24 mouse cellular contexts compared by ENCODE assay signal in the genomic region with DNA sequence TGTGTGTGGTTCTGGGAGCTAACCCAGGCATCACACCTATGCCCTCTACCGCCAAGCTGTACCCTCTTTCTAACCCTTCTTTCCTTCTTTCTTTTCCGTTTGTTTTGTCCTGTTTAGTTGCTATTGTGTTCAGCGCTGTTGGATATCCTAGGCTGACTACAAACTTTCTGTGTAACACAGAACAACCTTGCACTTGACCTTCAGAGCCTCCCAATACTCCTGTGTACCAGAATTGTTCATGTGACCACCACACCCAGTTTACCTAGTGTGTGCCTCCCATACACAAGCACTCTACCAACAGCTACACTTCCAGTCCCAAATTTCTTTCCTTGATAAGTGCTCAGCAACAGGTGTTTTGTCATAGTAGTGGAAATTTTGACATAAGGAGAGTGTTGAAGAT. TPM values are rescaled to one million over a fixed set of nuclear protein-coding genes. Genes with fewer than 3 reads are reported as not detected.
DNase-seq lines count a peak whose midpoint lies in the region; ATAC-seq lines count a peak whose summit lies in the region.
"Had no signal": no experiment of that assay in that cellular context is flagged by ENCODE, and none has a peak within 500 bp of the region (broad histone marks: within the 10 kb centered on the region; RNA-seq: fewer than 3 reads in every experiment).

No protein-coding gene starts in this region.

- peaks cover 42% of the 10 kb centered on the region for H3K4me1 ChIP-seq in megakaryocyte, embryonic 14.5 days
- H3K4me1 ChIP-seq in heart, embryonic 11.5 days (ENCODE audit: control insufficient read depth, insufficient read depth, low read length) = peaks cover 10% of the 10 kb centered on the region

- intact Hi-C loops in left cerebral cortex, postnatal 10 days (cut with DNase I) = no loop called here

- no peak overlapping the region for H3K27ac ChIP-seq in heart, embryonic 11.5 days (ENCODE audit: low read depth, low read length)

- H3K36me3 ChIP-seq in megakaryocyte, embryonic 14.5 days (replicated peaks; ENCODE audit: low read length) = no peaks in the 10 kb centered on the region
- H3K36me3 ChIP-seq in heart, embryonic 11.5 days (ENCODE audit: control insufficient read depth, insufficient read depth, low read length) = no peaks in the 10 kb centered on the region
- H3K36me3 ChIP-seq: G1E had no signal

- no peak overlapping the region for H3K4me2 ChIP-seq in heart, embryonic 11.5 days

- H3K9ac ChIP-seq in heart, embryonic 11.5 days (ENCODE audit: low read depth, low read length) = no peak overlapping the region

- peaks cover 11% of the 10 kb centered on the region for H3K27me3 ChIP-seq in megakaryocyte, embryonic 14.5 days (replicated peaks)
- no peaks in the 10 kb centered on the region for H3K27me3 ChIP-seq in heart, embryonic 11.5 days (ENCODE audit: control insufficient read depth, insufficient read depth, low read length)
- H3K27me3 ChIP-seq: Patski had no signal

- H3K9me3 ChIP-seq in megakaryocyte, embryonic 14.5 days = peaks cover 8% of the 10 kb centered on the region
- 0 out of 2 replicates have a peak, but pooled peaks cover 3% of the 10 kb centered on the region for H3K9me3 ChIP-seq in heart, embryonic 11.5 days (replicated peaks; ENCODE audit: control insufficient read depth, low read length)
- H3K9me3 ChIP-seq: G1E had no signal

- no peak for ATAC-seq in megakaryocyte, adult 5-6 weeks (ENCODE audit: poor library complexity, severe bottlenecking)
- ATAC-seq in heart, embryonic 11.5 days (replicated peaks; ENCODE audit: insufficient number of reproducible peaks, low FRiP score, low TSS enrichment) = no peak
- ATAC-seq: activated CD4-positive, CD25-positive, alpha-beta regulatory T cell, adult 4 months; CD4-positive, CD25-positive, alpha-beta regulatory T cell, adult 4 months; Patski had no signal

- WGBS in heart, embryonic 11.5 days (ENCODE audit: insufficient replicate concordance) = 79% methylated on average over 3 of the region's 3 CpGs

- peak overlapping the region; percentile 16 for H3K4me3 ChIP-seq in megakaryocyte, embryonic 14.5 days (replicated peaks)
- H3K4me3 ChIP-seq in heart, embryonic 11.5 days (ENCODE audit: low read depth, low read length) = no peak overlapping the region

- peak; percentile 51 for DNase-seq in ES-CJ7 (ENCODE audit: low read depth, low spot score)
- peak; percentile 91 for DNase-seq in R1 (ENCODE audit: low read depth, low spot score)
- peak; percentile 57 for DNase-seq in ZHBTc4 (ENCODE audit: low read depth, low spot score)
- no peak for DNase-seq in lung, postnatal 14 days
- no peak for DNase-seq in left cerebral cortex, postnatal 10 days (ENCODE audit: extremely low spot score in 1 of 2, low spot score in 2 of 2)
- DNase-seq: adrenal gland, adult 2 months; adrenal gland, adult 8-10 months; adrenal gland, postnatal 10 days; adrenal gland, postnatal 14 days; adrenal gland, postnatal 25 days; adrenal gland, postnatal 36 days; B cell, adult 2 months; cerebellum, adult 11 months; cerebellum, adult 11-12 months; cerebellum, adult 18-20 months; cerebellum, adult 2 months; cerebellum, adult 8-10 months had no signal

RNA-seq across cellular contexts. Expression of a gene that starts 11.9 kb away (rescaled TPM):
- polyA plus RNA-seq in megakaryocyte, embryonic 14.5 days (2012; ENCODE audit: insufficient read depth, low replicate concordance) = 6.1 and 23.0 TPM in 2 replicates
- 4.8 and 5.1 TPM in 2 replicates for total RNA-seq in megakaryocyte, adult 5-6 weeks (2015)
- total RNA-seq in megakaryocyte, adult 5-6 weeks (2017) = 5.8 and 9.1 TPM in 2 replicates
- total RNA-seq in left cerebral cortex, postnatal 10 days (2021) = 1 to 10 TPM; 6.4 to 8.7 TPM
- 2.1 and 2.2 TPM in 2 replicates for polyA plus RNA-seq in heart, embryonic 11.5 days (2014; fragmentation: Nextera tagmentation; extraction: Ambion mirVana)
- polyA plus RNA-seq: CD4-positive, CD25-positive, alpha-beta regulatory T cell, adult 4 months; G1E had no signal

Comparison
In these comparisons a context has a peak if more than half of its experiments do, and no peak if none do; other contexts are left out.
1. DNase-seq: peak in ES-CJ7 (single experiment), R1 (single experiment) and ZHBTc4 (single experiment); none in lung, postnatal 14 days (single experiment) and left cerebral cortex, postnatal 10 days (0 of 2).